Mouse (Mus musculus): ENCODE measurements around the gene Prkce. TPM values are rescaled to one million over a fixed set of nuclear protein-coding genes. Genes with fewer than 3 reads are reported as not detected.

The Prkce gene
- polyA plus RNA-seq (2012; ENCODE audit: insufficient read depth, insufficient read length, low replicate concordance, missing spikeins), result 221 TPM in 1 of 2 replicates, not detected in the other

DNA sequence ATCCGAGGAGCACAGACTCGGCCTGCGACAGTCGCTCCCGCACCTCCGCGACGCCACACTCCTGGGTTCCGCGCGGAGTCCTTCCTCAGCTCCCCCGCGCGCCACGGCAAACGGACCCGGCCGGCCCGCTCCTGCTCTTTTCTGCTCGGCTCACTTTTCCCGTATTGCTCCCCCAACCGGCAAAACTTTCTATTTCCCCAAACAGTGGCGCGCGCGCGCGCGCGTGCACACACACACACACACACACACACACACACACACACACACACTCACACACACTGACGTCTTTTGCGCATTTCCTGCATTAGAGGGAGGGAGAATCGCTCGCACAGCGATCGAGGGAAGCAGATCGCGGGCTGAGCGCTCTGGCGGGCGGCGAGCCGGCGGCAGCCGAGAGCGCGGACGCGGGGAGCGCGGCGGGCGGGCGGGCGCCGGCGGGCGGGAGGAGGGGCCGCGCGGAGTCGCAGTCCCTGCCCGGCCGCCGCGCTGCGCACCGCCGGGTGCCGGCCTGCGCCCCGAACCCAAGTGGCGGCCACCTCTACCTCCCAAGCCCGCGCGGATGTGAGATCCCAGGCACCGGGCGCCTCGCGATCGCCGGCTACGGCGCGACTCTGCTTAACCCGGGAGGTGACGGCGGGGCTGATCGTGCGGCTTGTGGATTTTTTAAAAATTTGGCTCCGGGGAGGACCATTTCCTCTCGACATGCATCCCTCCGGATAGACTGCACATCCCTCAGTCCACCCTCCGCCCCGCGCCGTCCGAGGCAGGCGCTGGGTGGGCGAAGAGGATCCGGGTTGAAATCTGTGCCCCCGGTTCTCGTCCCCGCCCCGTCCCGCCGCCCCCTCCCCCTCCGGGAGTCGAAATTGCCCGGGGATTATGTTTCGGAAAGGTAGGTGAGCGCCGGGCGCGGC, at the start of gene Prkce:
Gene Prkce, plus strand, starts transcription at position 466 of the 911 bp plus-strand sequence.
- under 1% methylated on average over 115 of the region's 115 CpGs for WGBS
- Histone ChIP-seq H3K4me1 (ENCODE audit: control insufficient read depth, insufficient read depth, low read length) (peaks cover 22% of the 10 kb centered on the region), H3K4me3 (ENCODE audit: insufficient read depth, low read depth, low read length) (peak within 1 kb of the TSS; percentile 65), H3K27ac (ENCODE audit: insufficient read depth, low read depth, low read length) (peak within 1 kb of the TSS; percentile 95)
- TF ChIP-seq POLR2A (IDR thresholded peaks at IDR 0.05; ENCODE audit: insufficient read depth, low read depth, low read length), result peak; percentile 92
- 0 out of 2 replicates have a peak, but pooled peaks have one; percentile 5 for TF ChIP-seq CTCF (IDR thresholded peaks at IDR 0.05; ENCODE audit: insufficient read depth, low read depth, low read length)

DNA sequence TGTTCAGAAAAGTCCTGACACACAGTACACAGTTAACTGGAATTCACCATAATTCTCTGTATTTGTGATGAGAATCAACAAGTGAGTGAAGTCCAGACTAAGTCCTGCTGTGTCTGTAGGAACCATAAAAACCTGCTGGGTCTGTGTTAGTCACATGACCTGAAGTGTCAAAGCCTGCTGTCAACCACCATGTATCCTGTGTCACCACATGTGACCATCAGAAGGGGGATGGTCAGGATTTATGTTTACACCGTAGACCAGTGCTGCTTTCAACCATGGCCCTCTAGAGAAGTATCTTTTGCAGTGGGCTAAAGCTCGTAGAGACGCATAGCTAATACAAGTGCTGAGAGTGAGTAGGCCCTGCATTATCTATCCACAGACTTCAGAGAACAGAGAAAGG, 44.4 kb upstream of the Prkce start:
- Histone ChIP-seq H3K4me1 (ENCODE audit: control insufficient read depth, insufficient read depth, low read length) (0 out of 2 replicates have a peak, but pooled peaks cover 2% of the 10 kb centered on the region), H3K4me3 (ENCODE audit: insufficient read depth, low read depth, low read length) (no peak overlapping the region), H3K27ac (ENCODE audit: insufficient read depth, low read depth, low read length) (no peak overlapping the region)
- TF ChIP-seq POLR2A (IDR thresholded peaks at IDR 0.05; ENCODE audit: insufficient read depth, low read depth, low read length), result no peak
- no peak for TF ChIP-seq CTCF (IDR thresholded peaks at IDR 0.05; ENCODE audit: insufficient read depth, low read depth, low read length)
- 95% methylated on average over 3 of the region's 3 CpGs for WGBS

DNA sequence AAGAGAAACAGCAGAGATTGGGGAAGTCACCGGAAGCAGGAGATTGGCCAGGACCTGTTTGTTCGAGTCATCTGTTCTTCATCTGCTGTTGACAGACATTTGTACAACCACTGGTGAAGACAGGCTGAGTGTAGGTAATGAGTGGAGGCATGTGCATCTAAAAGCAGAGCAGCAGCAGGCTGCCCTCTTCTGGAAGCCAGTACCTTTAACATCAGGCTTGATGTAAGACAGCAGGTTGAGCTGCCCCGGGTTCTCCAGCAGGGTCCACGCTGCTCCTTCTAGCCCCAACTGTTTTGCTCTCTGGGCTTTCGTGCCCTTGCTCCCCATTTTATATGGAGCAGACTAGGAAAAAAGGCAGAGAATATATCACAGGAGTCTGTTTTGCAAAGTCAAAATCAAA, 41.7 kb upstream of the Prkce start:
- 85% methylated on average over 5 of the region's 5 CpGs for WGBS
- H3K4me1 ChIP-seq (ENCODE audit: control insufficient read depth, insufficient read depth, low read length), result 0 out of 2 replicates have a peak, but pooled peaks cover 2% of the 10 kb centered on the region
- TF ChIP-seq CTCF (IDR thresholded peaks at IDR 0.05; ENCODE audit: insufficient read depth, low read depth, low read length) (no peak), POLR2A (IDR thresholded peaks at IDR 0.05; ENCODE audit: insufficient read depth, low read depth, low read length) (no peak)

DNA sequence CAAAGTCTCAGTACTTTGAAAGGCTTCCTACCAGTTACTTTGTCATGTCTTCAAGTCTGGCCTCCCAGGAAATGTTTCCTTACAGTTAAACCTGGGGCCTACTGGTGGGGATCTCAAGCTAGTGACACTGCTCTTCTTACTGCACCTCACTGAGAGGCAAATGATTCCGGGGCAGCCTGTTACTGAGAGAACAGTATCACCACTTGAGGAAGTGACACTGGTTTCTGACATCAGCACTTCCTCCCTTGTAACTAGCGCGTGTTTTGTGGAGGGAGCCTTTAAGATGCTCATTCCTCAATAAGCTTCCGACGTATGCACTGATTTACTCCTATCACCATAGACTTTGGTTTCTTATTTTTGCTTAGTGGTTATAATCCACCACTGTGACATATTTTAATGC, 39.4 kb upstream of the Prkce start:
- Histone ChIP-seq H3K4me3 (ENCODE audit: insufficient read depth, low read depth, low read length) (no peak overlapping the region), H3K4me1 (ENCODE audit: control insufficient read depth, insufficient read depth, low read length) (no peaks in the 10 kb centered on the region), H3K27ac (ENCODE audit: insufficient read depth, low read depth, low read length) (no peak overlapping the region)
- TF ChIP-seq POLR2A (IDR thresholded peaks at IDR 0.05; ENCODE audit: insufficient read depth, low read depth, low read length), result no peak
- TF ChIP-seq CTCF (IDR thresholded peaks at IDR 0.05; ENCODE audit: insufficient read depth, low read depth, low read length), result no peak
- 94% methylated on average over 5 of the region's 5 CpGs for WGBS

More for the DNA sequence above, 41.7 kb upstream of the Prkce start:
- Histone ChIP-seq H3K4me3 (ENCODE audit: insufficient read depth, low read depth, low read length) (no peak overlapping the region), H3K27ac (ENCODE audit: insufficient read depth, low read depth, low read length) (no peak overlapping the region)

DNA sequence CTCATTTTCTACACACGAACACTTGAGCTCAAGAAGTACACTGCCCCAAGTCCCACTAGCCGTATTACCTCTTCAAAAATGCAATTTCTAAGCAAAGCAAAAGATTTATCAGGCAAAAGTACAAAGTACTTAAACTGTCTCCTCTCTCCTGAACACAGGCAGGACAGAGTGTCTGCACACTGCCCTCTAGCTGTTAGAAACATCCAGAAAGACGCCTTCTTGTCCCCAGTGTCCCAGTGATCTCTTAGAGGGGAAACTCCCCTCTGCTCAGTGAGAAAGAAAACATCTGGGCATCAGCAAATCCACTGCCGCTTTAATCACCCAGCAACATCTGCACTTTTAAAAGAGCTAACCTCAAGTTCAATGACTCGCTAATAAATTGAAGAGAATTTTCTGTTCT, 35.1 kb upstream of the Prkce start:
- WGBS, result 72% methylated on average over 5 of the region's 5 CpGs
- no peaks in the 10 kb centered on the region for H3K4me1 ChIP-seq (ENCODE audit: control insufficient read depth, insufficient read depth, low read length)
- no peak overlapping the region for H3K4me3 ChIP-seq (ENCODE audit: insufficient read depth, low read depth, low read length)
- no peak for TF ChIP-seq POLR2A (IDR thresholded peaks at IDR 0.05; ENCODE audit: insufficient read depth, low read depth, low read length)
- no peak for TF ChIP-seq CTCF (IDR thresholded peaks at IDR 0.05; ENCODE audit: insufficient read depth, low read depth, low read length)
- no peak overlapping the region for H3K27ac ChIP-seq (ENCODE audit: insufficient read depth, low read depth, low read length)

DNA sequence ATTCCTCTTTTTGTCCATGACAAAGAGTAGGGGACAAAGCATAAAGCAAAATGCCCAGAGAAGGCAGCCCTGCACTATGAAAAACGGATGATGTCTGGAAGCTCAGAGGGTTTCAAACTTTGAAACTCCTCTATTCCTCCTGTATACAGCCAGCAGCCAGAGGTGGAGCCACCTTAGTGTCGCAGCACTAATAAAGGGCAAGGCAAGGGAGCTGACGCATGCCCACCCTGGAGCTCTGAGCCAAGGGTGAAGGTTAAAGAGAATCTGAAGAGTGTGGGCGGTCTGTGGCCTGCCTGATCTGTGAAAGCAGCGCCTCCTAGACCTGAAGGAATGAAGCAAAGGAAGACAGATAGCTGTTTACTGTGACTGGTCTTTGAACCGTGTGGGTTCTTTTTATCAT, 33.1 kb upstream of the Prkce start:
- Histone ChIP-seq H3K4me1 (ENCODE audit: control insufficient read depth, insufficient read depth, low read length) (no peaks in the 10 kb centered on the region), H3K4me3 (ENCODE audit: insufficient read depth, low read depth, low read length) (no peak overlapping the region), H3K27ac (ENCODE audit: insufficient read depth, low read depth, low read length) (no peak overlapping the region)
- TF ChIP-seq POLR2A (IDR thresholded peaks at IDR 0.05; ENCODE audit: insufficient read depth, low read depth, low read length) (no peak), CTCF (IDR thresholded peaks at IDR 0.05; ENCODE audit: insufficient read depth, low read depth, low read length) (no peak)
- 85% methylated on average over 6 of the region's 6 CpGs for WGBS

DNA sequence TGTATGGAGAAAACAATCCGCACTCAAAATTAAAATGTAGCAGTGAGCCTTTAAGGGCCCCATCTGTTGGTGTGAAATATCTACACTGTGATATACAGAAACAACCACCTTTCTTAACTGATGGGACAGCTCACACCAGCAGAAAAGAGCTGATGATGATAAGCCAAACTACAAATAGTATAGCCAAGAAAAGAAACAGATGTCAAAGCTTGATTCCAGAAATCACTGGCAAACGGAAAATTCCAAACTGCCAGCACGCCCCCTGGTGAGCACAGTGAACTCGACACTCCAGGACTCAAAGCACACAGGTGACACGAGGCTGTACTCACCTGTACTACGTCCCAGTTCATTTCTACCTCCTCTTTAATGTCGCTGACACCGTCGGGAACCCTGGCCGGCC, 31.8 kb upstream of the Prkce start:
- Histone ChIP-seq H3K4me3 (ENCODE audit: insufficient read depth, low read depth, low read length) (no peak overlapping the region), H3K27ac (ENCODE audit: insufficient read depth, low read depth, low read length) (no peak overlapping the region), H3K4me1 (ENCODE audit: control insufficient read depth, insufficient read depth, low read length) (no peaks in the 10 kb centered on the region)
- TF ChIP-seq POLR2A (IDR thresholded peaks at IDR 0.05; ENCODE audit: insufficient read depth, low read depth, low read length) (no peak), CTCF (IDR thresholded peaks at IDR 0.05; ENCODE audit: insufficient read depth, low read depth, low read length) (no peak)
- WGBS, result 81% methylated on average over 10 of the region's 10 CpGs

DNA sequence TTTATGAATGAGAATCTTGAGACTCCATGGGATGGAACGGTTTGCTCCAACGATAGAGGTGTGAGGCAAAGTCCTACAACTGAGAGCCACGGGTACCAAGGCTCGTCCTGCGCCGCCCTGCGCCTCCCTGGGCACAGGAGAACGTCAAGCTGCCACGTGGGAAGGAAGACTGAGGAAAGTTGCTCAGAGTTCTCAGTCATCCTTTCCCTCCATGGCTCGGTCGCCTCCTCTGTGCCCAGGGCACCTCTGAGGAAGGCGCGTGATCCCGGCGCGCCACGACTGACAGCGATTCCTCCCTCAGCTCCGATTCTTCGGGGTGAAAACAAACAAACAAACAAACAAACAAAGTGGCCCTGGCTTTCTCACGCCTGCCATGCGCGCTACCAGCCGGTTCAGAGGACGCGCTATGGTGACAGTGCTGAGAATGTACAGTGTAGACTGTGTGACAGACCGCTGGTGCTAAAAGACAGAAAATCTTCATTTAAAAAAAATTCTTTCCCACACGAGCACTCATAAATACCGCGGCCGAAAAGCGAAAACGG, 23.0 kb upstream of the Prkce start:
- H3K4me3 ChIP-seq (ENCODE audit: insufficient read depth, low read depth, low read length), result peak overlapping the region; percentile 92
- under 1% methylated on average over 33 of the region's 33 CpGs for WGBS
- peak overlapping the region; percentile 23 for H3K27ac ChIP-seq (ENCODE audit: insufficient read depth, low read depth, low read length)
- no peaks in the 10 kb centered on the region for H3K4me1 ChIP-seq (ENCODE audit: control insufficient read depth, insufficient read depth, low read length)
- no peak for TF ChIP-seq POLR2A (IDR thresholded peaks at IDR 0.05; ENCODE audit: insufficient read depth, low read depth, low read length)
- no peak for TF ChIP-seq CTCF (IDR thresholded peaks at IDR 0.05; ENCODE audit: insufficient read depth, low read depth, low read length)
